Mouse (Mus musculus): ENCODE data around the gene Prkce. TPM values are rescaled to one million over a fixed set of nuclear protein-coding genes. Genes with fewer than 3 reads are reported as not detected.

The Prkce gene
- polyA plus RNA-seq, 1 experiment from 2014 or later = 11.8 TPM

GRCm38 (mm10) chr17:86663471-86663870 lies 495.9 kb downstream of the Prkce start:
- Histone ChIP-seq H3K9me3 (no peaks in the 10 kb centered on the region), H3K4me1 (replicated peaks) (0 out of 2 replicates have a peak, but pooled peaks cover 3% of the 10 kb centered on the region), H3K27ac (no peak overlapping the region), H3K4me3 (replicated peaks) (no peak overlapping the region), H3K9ac (replicated peaks) (no peak overlapping the region), H3K27me3 (no peaks in the 10 kb centered on the region), H3K36me3 (no peaks in the 10 kb centered on the region), H3K4me2 (replicated peaks) (no peak overlapping the region)
- ATAC-seq = no peak
- WGBS = 86% methylated on average over 4 of the region's 4 CpGs

- no peak overlapping the region for H3K4me3 ChIP-seq (replicated peaks)
- H3K36me3 ChIP-seq = no peaks in the 10 kb centered on the region
- H3K4me1 ChIP-seq (replicated peaks) = 0 out of 2 replicates have a peak, but pooled peaks cover 3% of the 10 kb centered on the region
- H3K9me3 ChIP-seq = no peaks in the 10 kb centered on the region
- WGBS = 54% methylated on average over 8 of the region's 8 CpGs
- no peak overlapping the region for H3K27ac ChIP-seq
- no peaks in the 10 kb centered on the region for H3K27me3 ChIP-seq
- no peak for ATAC-seq
- no peak overlapping the region for H3K4me2 ChIP-seq (replicated peaks)
- no peak overlapping the region for H3K9ac ChIP-seq (replicated peaks)
These were observed 500.4 kb downstream of the Prkce start for GRCm38 (mm10) chr17:86667836-86668600.

GRCm38 (mm10) chr17:86669641-86670373 lies 502.2 kb downstream of the Prkce start:
- H3K36me3 ChIP-seq = no peaks in the 10 kb centered on the region
- H3K27me3 ChIP-seq = no peaks in the 10 kb centered on the region
- H3K9me3 ChIP-seq = no peaks in the 10 kb centered on the region
- H3K9ac ChIP-seq (replicated peaks) = no peak overlapping the region
- no peak for ATAC-seq
- H3K27ac ChIP-seq = no peak overlapping the region
- H3K4me3 ChIP-seq (replicated peaks) = no peak overlapping the region
- 91% methylated on average over 13 of the region's 13 CpGs for WGBS
- 0 out of 2 replicates have a peak, but pooled peaks cover 3% of the 10 kb centered on the region for H3K4me1 ChIP-seq (replicated peaks)
- no peak overlapping the region for H3K4me2 ChIP-seq (replicated peaks)

- Histone ChIP-seq H3K4me3 (replicated peaks) (no peak overlapping the region), H3K4me1 (replicated peaks) (0 out of 2 replicates have a peak, but pooled peaks cover 3% of the 10 kb centered on the region), H3K27ac (no peak overlapping the region), H3K4me2 (replicated peaks) (no peak overlapping the region), H3K9me3 (no peaks in the 10 kb centered on the region), H3K9ac (replicated peaks) (no peak overlapping the region), H3K27me3 (no peaks in the 10 kb centered on the region), H3K36me3 (no peaks in the 10 kb centered on the region)
- no peak for ATAC-seq
- WGBS = 70% methylated on average over 7 of the region's 7 CpGs
These were observed 503.1 kb downstream of the Prkce start for GRCm38 (mm10) chr17:86670731-86671130.

- Histone ChIP-seq H3K27me3 (no peaks in the 10 kb centered on the region), H3K9me3 (no peaks in the 10 kb centered on the region), H3K4me2 (replicated peaks) (no peak overlapping the region), H3K36me3 (no peaks in the 10 kb centered on the region), H3K4me3 (replicated peaks) (no peak overlapping the region), H3K27ac (no peak overlapping the region), H3K4me1 (replicated peaks) (no peaks in the 10 kb centered on the region), H3K9ac (replicated peaks) (no peak overlapping the region)
- ATAC-seq = no peak
- 75% methylated on average over 2 of the region's 2 CpGs for WGBS
These were observed 507.4 kb downstream of the Prkce start for GRCm38 (mm10) chr17:86674971-86675370.

GRCm38 (mm10) chr17:86676336-86676735 lies 508.8 kb downstream of the Prkce start:
- Histone ChIP-seq H3K4me1 (replicated peaks) (no peaks in the 10 kb centered on the region), H3K4me2 (replicated peaks) (no peak overlapping the region), H3K27ac (no peak overlapping the region), H3K9me3 (no peaks in the 10 kb centered on the region), H3K27me3 (no peaks in the 10 kb centered on the region), H3K4me3 (replicated peaks) (no peak overlapping the region), H3K9ac (replicated peaks) (no peak overlapping the region), H3K36me3 (no peaks in the 10 kb centered on the region)
- WGBS = 78% methylated on average over 5 of the region's 5 CpGs
- no peak for ATAC-seq

GRCm38 (mm10) chr17:86676909-86677308 lies 509.3 kb downstream of the Prkce start:
- H3K27me3 ChIP-seq = no peaks in the 10 kb centered on the region
- 84% methylated on average over 4 of the region's 4 CpGs for WGBS
- ATAC-seq = no peak
- H3K4me3 ChIP-seq (replicated peaks) = no peak overlapping the region
- no peak overlapping the region for H3K9ac ChIP-seq (replicated peaks)
- no peaks in the 10 kb centered on the region for H3K36me3 ChIP-seq
- no peak overlapping the region for H3K4me2 ChIP-seq (replicated peaks)
- no peak overlapping the region for H3K27ac ChIP-seq
- H3K4me1 ChIP-seq (replicated peaks) = no peaks in the 10 kb centered on the region
- no peaks in the 10 kb centered on the region for H3K9me3 ChIP-seq

GRCm38 (mm10) chr17:86685263-86685662 lies 517.7 kb downstream of the Prkce start:
- no peak overlapping the region for H3K27ac ChIP-seq
- H3K9me3 ChIP-seq = no peaks in the 10 kb centered on the region
- no peaks in the 10 kb centered on the region for H3K36me3 ChIP-seq
- H3K9ac ChIP-seq (replicated peaks) = no peak overlapping the region
- no peaks in the 10 kb centered on the region for H3K27me3 ChIP-seq
- H3K4me1 ChIP-seq (replicated peaks) = no peaks in the 10 kb centered on the region
- H3K4me3 ChIP-seq (replicated peaks) = no peak overlapping the region
- no peak overlapping the region for H3K4me2 ChIP-seq (replicated peaks)
- WGBS = 95% methylated on average over 4 of the region's 4 CpGs
- ATAC-seq = no peak

- Histone ChIP-seq H3K27me3 (no peaks in the 10 kb centered on the region), H3K9me3 (no peaks in the 10 kb centered on the region), H3K4me3 (replicated peaks) (no peak overlapping the region)
These were observed 519.4 kb downstream of the Prkce start for GRCm38 (mm10) chr17:86687021-86687420.

GRCm38 (mm10) chr17:86690871-86691390 lies 523.3 kb downstream of the Prkce start:
- Histone ChIP-seq H3K4me3 (replicated peaks) (no peak overlapping the region), H3K4me1 (replicated peaks) (no peaks in the 10 kb centered on the region), H3K9ac (replicated peaks) (no peak overlapping the region), H3K36me3 (no peaks in the 10 kb centered on the region), H3K9me3 (no peaks in the 10 kb centered on the region), H3K27me3 (no peaks in the 10 kb centered on the region), H3K4me2 (replicated peaks) (no peak overlapping the region), H3K27ac (no peak overlapping the region)
- ATAC-seq = no peak
- WGBS = 80% methylated on average over 2 of the region's 2 CpGs

More at GRCm38 (mm10) chr17:86687021-86687420, 519.4 kb downstream of the Prkce start:
- Histone ChIP-seq H3K9ac (replicated peaks) (no peak overlapping the region), H3K27ac (no peak overlapping the region), H3K4me1 (replicated peaks) (no peaks in the 10 kb centered on the region), H3K36me3 (no peaks in the 10 kb centered on the region), H3K4me2 (replicated peaks) (no peak overlapping the region)
- no peak for ATAC-seq
- WGBS = 81% methylated on average over 3 of the region's 3 CpGs

GRCm38 (mm10) chr17:86697751-86698150 lies 530.2 kb downstream of the Prkce start:
- Histone ChIP-seq H3K27me3 (no peaks in the 10 kb centered on the region), H3K9ac (replicated peaks) (no peak overlapping the region), H3K4me3 (replicated peaks) (no peak overlapping the region), H3K4me1 (replicated peaks) (no peaks in the 10 kb centered on the region), H3K4me2 (replicated peaks) (no peak overlapping the region), H3K27ac (no peak overlapping the region), H3K9me3 (no peaks in the 10 kb centered on the region), H3K36me3 (no peaks in the 10 kb centered on the region)
- ATAC-seq = no peak
- WGBS = 84% methylated on average over 2 of the region's 2 CpGs

GRCm38 (mm10) chr17:86703336-86703735 lies 535.8 kb downstream of the Prkce start:
- 91% methylated on average over 4 of the region's 4 CpGs for WGBS
- Histone ChIP-seq H3K9ac (replicated peaks) (no peak overlapping the region), H3K4me3 (replicated peaks) (no peak overlapping the region), H3K27ac (no peak overlapping the region), H3K36me3 (no peaks in the 10 kb centered on the region), H3K9me3 (no peaks in the 10 kb centered on the region), H3K27me3 (no peaks in the 10 kb centered on the region), H3K4me2 (replicated peaks) (no peak overlapping the region), H3K4me1 (replicated peaks) (no peaks in the 10 kb centered on the region)
- no peak for ATAC-seq
